Mouse (Mus musculus) ES-E14 (cell line): Measurements from ENCODE around the gene Gm44579. TPM values are rescaled to one million over a fixed set of nuclear protein-coding genes. Genes with fewer than 3 reads are reported as not detected.
A peak's percentile ranks its signal among the peaks of the same experiment; 100 is the strongest.

Experiments used
- DNase-seq: peaks from one replicate; pipeline ENCODE4 v3.0.0-alpha.2; 2013; ENCODE audit warnings: low read depth, low spot score
- H3K27ac ChIP-seq: 2 replicates; pipeline ENCODE4 v1.5.1; 2012; ENCODE audit warnings: low read depth, mild to moderate bottlenecking, low read length, moderate library complexity, mixed read lengths; ENCODE audit not compliant: poor library complexity, insufficient read depth, severe bottlenecking
- H3K36me3 ChIP-seq: 2 replicates; pipeline ENCODE4 v1.6.1; 2012; ENCODE audit warnings: mild to moderate bottlenecking, low read length, moderate library complexity, mixed read lengths; ENCODE audit not compliant: control insufficient read depth, poor library complexity, insufficient read depth, severe bottlenecking
- H3K4me1 ChIP-seq, 2 experiments: fragments of 150-350 bp in 1 of 2; sonication (generic) in 1 of 2; 2 replicates each; pipeline ENCODE4 v1.6.1; 2012; ENCODE audit warnings: low read length in 2 of 2, mild to moderate bottlenecking in 1 of 2, mixed read lengths in 1 of 2; ENCODE audit not compliant: control insufficient read depth in 2 of 2, insufficient read depth in 2 of 2, poor library complexity in 1 of 2
- H3K4me3 ChIP-seq, 2 experiments: fragments of 150-350 bp in 1 of 2; sonication (generic) in 1 of 2; 2 replicates each; pipeline ENCODE4 v1.5.1; 2012; ENCODE audit warnings: low read length in 2 of 2, low read depth in 1 of 2, mild to moderate bottlenecking in 1 of 2, mixed read lengths in 1 of 2; ENCODE audit not compliant: insufficient read depth in 1 of 2, poor library complexity in 1 of 2, severe bottlenecking in 1 of 2
- H3K9ac ChIP-seq: 2 replicates; pipeline ENCODE4 v1.6.1; 2012; ENCODE audit warnings: low read depth, mild to moderate bottlenecking, low read length, mixed read lengths; ENCODE audit not compliant: poor library complexity, insufficient read depth, severe bottlenecking
- H3K9me3 ChIP-seq: fragments of 150-350 bp; sonication (generic); 2 replicates; pipeline ENCODE4 v1.6.1; 2012; ENCODE audit warnings: low read depth, mild to moderate bottlenecking, low read length; ENCODE audit not compliant: control insufficient read depth, insufficient read depth
- CHD2 ChIP-seq: IDR thresholded peaks from 2 replicates; pipeline ENCODE4 v1.6.1; 2014; ENCODE audit warnings: mild to moderate bottlenecking, low read depth, low read length, inconsistent platforms
- HCFC1 ChIP-seq: IDR thresholded peaks from 2 replicates; pipeline ENCODE4 v1.6.1; 2012; ENCODE audit warnings: low read length, inconsistent platforms, borderline replicate concordance; ENCODE audit not compliant: insufficient read depth
- MAFK ChIP-seq: IDR thresholded peaks from 2 replicates; pipeline ENCODE4 v1.6.1; 2014; ENCODE audit warnings: mild to moderate bottlenecking, low read depth, low read length, inconsistent platforms; ENCODE audit not compliant: insufficient read depth
- ZC3H11A ChIP-seq: IDR thresholded peaks from 2 replicates; pipeline ENCODE4 v1.6.1; 2012; ENCODE audit warnings: low read depth, mild to moderate bottlenecking, inconsistent platforms, low read length, borderline replicate concordance
- ZNF384 ChIP-seq: IDR thresholded peaks from 2 replicates; pipeline ENCODE4 v1.6.1; 2012; ENCODE audit warnings: low read depth, low read length, inconsistent platforms
- in situ Hi-C, 2 experiments: fragments of 600-800 bp; cut with MboI; formaldehyde crosslinking; loops; one replicate each; pipeline ENCODE4 v1.15.1; 2025; ENCODE audit warnings: low sequenced_read_pairs in 2 of 2, inconsistent platforms in 1 of 2; ENCODE audit not compliant: unreplicated experiment in 2 of 2
- total RNA-seq: library from RNA; depleted of rRNA; stranded (reverse); fragments of 300-350 nt; gene quantifications from 2 replicates; pipeline ENCODE4 v1.2.3, GENCODE M21; 2012

The Gm44579 gene
- total RNA-seq, 1 experiment = not detected

DNA sequence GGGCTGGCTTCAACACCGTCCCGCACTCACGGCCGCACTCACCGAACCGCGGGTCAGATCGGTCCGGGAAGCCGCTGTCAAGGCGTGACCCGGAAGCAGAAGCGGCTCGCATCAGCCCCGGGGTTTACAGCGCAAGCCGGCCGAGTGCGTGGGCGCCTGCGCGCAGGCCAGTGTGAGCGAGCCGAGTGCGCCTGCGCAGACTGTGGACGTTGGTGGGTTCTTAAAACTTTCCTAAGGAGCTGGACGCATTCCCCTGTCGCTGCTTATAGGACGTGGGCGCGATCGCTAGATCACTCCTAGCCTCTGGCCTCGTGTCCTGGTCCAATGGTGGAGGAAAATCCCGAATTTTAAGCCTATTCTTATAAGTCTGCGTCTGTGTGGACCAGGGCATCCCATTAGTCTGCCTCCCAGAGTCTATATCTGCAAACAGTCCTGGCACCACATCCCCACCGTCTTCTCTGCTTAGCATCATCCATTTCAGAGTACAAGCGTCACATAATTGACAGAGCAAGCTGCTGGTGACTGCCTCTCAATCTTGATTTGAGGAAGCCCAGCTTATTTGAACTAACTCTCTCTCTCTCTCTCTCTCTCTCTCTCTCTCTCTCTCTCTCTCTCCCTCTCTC lies 75.1 kb downstream of the Gm44579 start:
- Histone ChIP-seq H3K9me3 (no peaks in the 10 kb centered on the region), H3K4me1 (peaks cover 0 to 6% of the 10 kb centered on the region in 2 experiments; a peak in 1 of 4 replicates), H3K9ac (peak overlapping the region; percentile 78), H3K36me3 (peaks cover 2% of the 10 kb centered on the region; the same call in 1 of the 2 replicates), H3K27ac (peak overlapping the region; percentile 67), H3K4me3 (peak overlapping the region; percentile 76 to 89)
- TF ChIP-seq CHD2 = 0 out of 2 replicates have a peak, but pooled peaks have one; percentile 13
- no peak for TF ChIP-seq ZNF384
- TF ChIP-seq ZC3H11A = no peak
- TF ChIP-seq MAFK = no peak
- TF ChIP-seq HCFC1 = 0 out of 2 replicates have a peak, but pooled peaks have one; percentile 42
- in situ Hi-C loops = no loop called here
- DNase-seq = peak; percentile 76

GRCm38 (mm10) chr15:98144861-98145507 lies 75.8 kb downstream of the Gm44579 start:
- in situ Hi-C loops = no loop called here
- peak overlapping the region; percentile 67 for H3K27ac ChIP-seq
- H3K4me1 ChIP-seq = peaks cover 0 to 6% of the 10 kb centered on the region in 2 experiments; a peak in 1 of 4 replicates
- H3K36me3 ChIP-seq = peaks cover 2% of the 10 kb centered on the region; the same call in 1 of the 2 replicates
- peak overlapping the region; percentile 76 to 89 for H3K4me3 ChIP-seq
- DNase-seq = no peak
- H3K9ac ChIP-seq = peak overlapping the region; percentile 78
- TF ChIP-seq CHD2 (no peak), MAFK (no peak), ZC3H11A (no peak), ZNF384 (peak; percentile 62)
- no peaks in the 10 kb centered on the region for H3K9me3 ChIP-seq

DNA sequence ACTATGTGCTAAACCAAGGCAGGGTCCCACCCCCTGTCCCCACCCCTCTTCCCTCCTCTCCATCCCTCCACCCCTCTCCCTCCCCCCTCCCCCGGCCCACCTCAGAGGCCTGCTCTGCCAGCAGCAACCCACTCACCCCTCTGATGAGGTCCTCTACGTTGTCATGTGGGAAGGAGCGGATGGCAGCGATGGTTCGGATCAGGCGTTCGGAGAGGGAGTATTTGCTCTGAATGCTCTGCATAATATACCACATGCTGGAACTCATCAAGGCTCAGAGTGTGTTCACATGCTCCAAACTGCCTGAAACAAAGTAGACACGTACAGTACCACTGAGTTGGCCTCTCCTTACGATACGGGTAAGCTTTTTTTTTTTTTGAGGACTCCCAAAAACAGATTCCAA lies 78.3 kb downstream of the Gm44579 start:
- no peak overlapping the region for H3K27ac ChIP-seq
- in situ Hi-C loops = no loop called here
- DNase-seq = no peak
- no peak overlapping the region for H3K4me3 ChIP-seq
- peaks cover 0 to 6% of the 10 kb centered on the region in 2 experiments; a peak in 1 of 4 replicates for H3K4me1 ChIP-seq
- peaks cover 4% of the 10 kb centered on the region; the same call in 1 of the 2 replicates for H3K36me3 ChIP-seq
- H3K9me3 ChIP-seq = no peaks in the 10 kb centered on the region
- no peak for TF ChIP-seq MAFK
- no peak for TF ChIP-seq ZNF384
- no peak for TF ChIP-seq CHD2
- no peak for TF ChIP-seq HCFC1
- TF ChIP-seq ZC3H11A = no peak
- no peak overlapping the region for H3K9ac ChIP-seq

DNA sequence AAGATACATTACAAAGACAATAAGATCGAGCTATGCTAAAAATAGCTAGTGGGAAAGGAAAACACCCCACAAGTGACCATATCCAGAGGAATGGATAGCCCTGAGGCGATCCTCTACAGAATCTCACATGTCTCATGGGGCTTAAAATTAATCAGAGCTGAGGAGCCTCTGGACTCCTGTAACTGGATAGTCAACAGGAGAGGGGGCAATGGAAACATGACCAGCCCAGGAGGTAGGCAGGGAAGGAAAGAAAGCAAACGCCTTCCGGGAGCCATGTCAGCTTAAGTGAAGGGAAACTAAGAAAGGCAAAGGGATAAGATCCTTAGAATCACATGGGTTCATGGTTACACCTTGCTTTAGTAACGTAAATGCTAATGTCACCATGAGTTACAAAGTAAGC lies 80.0 kb downstream of the Gm44579 start:
- Histone ChIP-seq H3K4me3 (no peak overlapping the region), H3K9ac (no peak overlapping the region), H3K36me3 (peaks cover 8% of the 10 kb centered on the region; the same call in 1 of the 2 replicates), H3K4me1 (peaks cover 0 to 6% of the 10 kb centered on the region in 2 experiments; a peak in 1 of 4 replicates), H3K27ac (no peak overlapping the region), H3K9me3 (no peaks in the 10 kb centered on the region)
- in situ Hi-C loops = no loop called here
- no peak for TF ChIP-seq ZC3H11A
- TF ChIP-seq CHD2 = no peak
- no peak for TF ChIP-seq MAFK
- TF ChIP-seq ZNF384 = no peak
- TF ChIP-seq HCFC1 = no peak
- DNase-seq = no peak
